Mouse (Mus musculus) thymus, postnatal 25 days (tissue): Measurements from ENCODE around the gene Lkaaear1.

Experiments
- DNase-seq: peaks from one replicate; pipeline ENCODE4 v3.0.0; 2022

Lkaaear1 gene

DNA sequence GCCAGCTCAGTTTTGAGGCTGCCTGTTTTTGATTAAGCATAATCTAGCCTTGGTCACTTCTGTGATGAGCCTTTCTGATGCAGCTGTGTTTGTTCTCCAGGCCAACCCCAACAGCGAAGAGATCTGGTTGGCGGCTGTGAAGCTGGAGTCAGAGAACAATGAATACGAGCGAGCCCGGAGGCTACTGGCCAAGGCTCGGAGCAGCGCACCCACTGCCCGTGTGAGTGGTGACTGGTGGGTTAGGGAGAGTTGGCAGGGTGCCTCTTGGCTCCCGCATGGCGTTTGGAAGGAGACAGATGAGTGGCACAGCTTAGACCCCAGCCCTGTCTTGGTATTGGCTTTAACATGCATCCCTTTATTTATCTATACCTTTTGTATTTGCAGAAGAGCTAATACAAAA lies 49.3 kb downstream of the Lkaaear1 start:
- no peak for DNase-seq
